ENCODE assay signal across 13 mouse cellular contexts in genomic region chr2:76067144-76067543, GRCm38 (mm10).
DNase-seq lines count a peak whose midpoint lies in the region; ATAC-seq and TF ChIP-seq lines count a peak whose summit lies in the region.
"Had no signal": no experiment of that assay in that cellular context is flagged by ENCODE, and none has a peak within 500 bp of the region (broad histone marks: within the 10 kb centered on the region; RNA-seq: fewer than 3 reads in every experiment).

No protein-coding gene starts in this region.

- H3K4me3 ChIP-seq in intestine, postnatal 0 days (ENCODE audit: low read depth, low read length): no peak overlapping the region
- no peak overlapping the region for H3K4me3 ChIP-seq in intestine, embryonic 16.5 days (ENCODE audit: low read length)
- no peak overlapping the region for H3K4me3 ChIP-seq in lung, postnatal 0 days (ENCODE audit: low read depth, low read length)
- H3K4me3 ChIP-seq: embryonic facial prominence, embryonic 12.5 days; hindbrain, embryonic 15.5 days; liver, embryonic 13.5 days had no signal

- no peak overlapping the region for H3K9ac ChIP-seq in intestine, postnatal 0 days (ENCODE audit: low read depth, low read length)
- no peak overlapping the region for H3K9ac ChIP-seq in intestine, embryonic 16.5 days (ENCODE audit: low read depth, low read length)
- H3K9ac ChIP-seq in lung, postnatal 0 days (replicated peaks; ENCODE audit: low read depth): no peak overlapping the region
- H3K9ac ChIP-seq: embryonic facial prominence, embryonic 12.5 days; hindbrain, embryonic 15.5 days; liver, embryonic 13.5 days had no signal

- WGBS in intestine, postnatal 0 days: 68% methylated on average over 4 of the region's 4 CpGs
- WGBS in intestine, embryonic 16.5 days: 66% methylated on average over 4 of the region's 4 CpGs
- 56% methylated on average over 4 of the region's 4 CpGs for WGBS in lung, postnatal 0 days

- DNase-seq in CD4-positive, CD25-positive, alpha-beta regulatory T cell, adult 2 months (ENCODE audit: low read depth, low spot score): peak; percentile 6
- DNase-seq in lung, postnatal 0 days (ENCODE audit: low spot score): no peak
- no peak for DNase-seq in lung, adult 18-20 months
- peak; percentile 44 to 52 for DNase-seq in kidney, postnatal 36 days
- DNase-seq: liver, embryonic 13.5 days had no signal

- H3K27me3 ChIP-seq in intestine, postnatal 0 days (replicated peaks; ENCODE audit: control insufficient read depth, insufficient read depth, low read length): no peaks in the 10 kb centered on the region
- no peaks in the 10 kb centered on the region for H3K27me3 ChIP-seq in intestine, embryonic 16.5 days (replicated peaks; ENCODE audit: control insufficient read depth, insufficient read depth, low read length)
- H3K27me3 ChIP-seq in lung, postnatal 0 days (replicated peaks; ENCODE audit: insufficient read depth, low read length): no peaks in the 10 kb centered on the region
- H3K27me3 ChIP-seq: embryonic facial prominence, embryonic 12.5 days; hindbrain, embryonic 15.5 days; liver, embryonic 13.5 days had no signal

- TF ChIP-seq CTCF in intestine, postnatal 0 days (IDR thresholded peaks at IDR 0.05; ENCODE audit: low read depth): peak; percentile 66
- TF ChIP-seq CTCF in lung, postnatal 0 days (IDR thresholded peaks at IDR 0.05): peak; percentile 62

- no peak overlapping the region for H3K27ac ChIP-seq in intestine, postnatal 0 days (ENCODE audit: low read depth, low read length)
- H3K27ac ChIP-seq in intestine, embryonic 16.5 days (ENCODE audit: low read length): no peak overlapping the region
- H3K27ac ChIP-seq in lung, postnatal 0 days (ENCODE audit: low read length): no peak overlapping the region
- H3K27ac ChIP-seq: embryonic facial prominence, embryonic 12.5 days; liver, embryonic 13.5 days had no signal

- H3K9me3 ChIP-seq in intestine, postnatal 0 days (ENCODE audit: control insufficient read depth): no peaks in the 10 kb centered on the region
- H3K9me3 ChIP-seq in intestine, embryonic 16.5 days (ENCODE audit: control insufficient read depth, low read length): no peaks in the 10 kb centered on the region
- no peaks in the 10 kb centered on the region for H3K9me3 ChIP-seq in lung, postnatal 0 days (ENCODE audit: low read length)
- H3K9me3 ChIP-seq: embryonic facial prominence, embryonic 12.5 days; hindbrain, embryonic 15.5 days; liver, embryonic 13.5 days had no signal

- ATAC-seq in CD4-positive, CD25-positive, alpha-beta regulatory T cell, adult 4 months: no peak
- ATAC-seq in intestine, postnatal 0 days: no peak
- ATAC-seq in intestine, embryonic 16.5 days: no peak
- no peak for ATAC-seq in lung, postnatal 0 days
- ATAC-seq in megakaryocyte progenitor cell, adult 5-6 weeks (replicated peaks; ENCODE audit: poor library complexity): no peak
- ATAC-seq: midbrain, embryonic 16.5 days had no signal

- H3K36me3 ChIP-seq in intestine, postnatal 0 days (ENCODE audit: control insufficient read depth, insufficient read depth): no peaks in the 10 kb centered on the region
- H3K36me3 ChIP-seq in intestine, embryonic 16.5 days (ENCODE audit: control insufficient read depth, insufficient read depth, low read length): no peaks in the 10 kb centered on the region
- H3K36me3 ChIP-seq in lung, postnatal 0 days (ENCODE audit: insufficient read depth, low read length): no peaks in the 10 kb centered on the region
- H3K36me3 ChIP-seq: embryonic facial prominence, embryonic 12.5 days; hindbrain, embryonic 15.5 days; liver, embryonic 13.5 days had no signal

- H3K4me1 ChIP-seq in intestine, postnatal 0 days (replicated peaks; ENCODE audit: control insufficient read depth, insufficient read depth, low read length): 0 out of 2 replicates have a peak, but pooled peaks cover 4% of the 10 kb centered on the region
- peaks cover 2% of the 10 kb centered on the region; the same call in 1 of the 2 replicates for H3K4me1 ChIP-seq in intestine, embryonic 16.5 days (ENCODE audit: control insufficient read depth, insufficient read depth, low read length)
- no peaks in the 10 kb centered on the region for H3K4me1 ChIP-seq in lung, postnatal 0 days (ENCODE audit: insufficient read depth, low read depth, low read length)
- H3K4me1 ChIP-seq: liver, embryonic 13.5 days had no signal

- H3K4me2 ChIP-seq in intestine, postnatal 0 days (replicated peaks; ENCODE audit: low read depth): no peak overlapping the region
- no peak overlapping the region for H3K4me2 ChIP-seq in intestine, embryonic 16.5 days (ENCODE audit: low read depth, low read length)
- H3K4me2 ChIP-seq in lung, postnatal 0 days (replicated peaks; ENCODE audit: low read depth, low read length): no peak overlapping the region
- H3K4me2 ChIP-seq: embryonic facial prominence, embryonic 12.5 days; heart, embryonic 11.5 days; hindbrain, embryonic 15.5 days; liver, embryonic 13.5 days had no signal

- no peak for TF ChIP-seq EP300 in lung, postnatal 0 days (IDR thresholded peaks at IDR 0.05)

Comparison
In these comparisons a context has a peak if more than half of its experiments do, and no peak if none do; other contexts are left out.
1. DNase-seq: peak in CD4-positive, CD25-positive, alpha-beta regulatory T cell, adult 2 months (single experiment) and kidney, postnatal 36 days (2 of 2); none in lung, postnatal 0 days (single experiment) and lung, adult 18-20 months (0 of 2).